Mouse (Mus musculus) adrenal gland, postnatal 4 days (tissue): ENCODE measurements around the gene Pyroxd1. TPM values are rescaled to one million over a fixed set of nuclear protein-coding genes. Genes with fewer than 3 reads are reported as not detected.

ENCODE experiments used
- DNase-seq, 2 experiments: peaks; one replicate each; pipeline ENCODE4 v3.0.0; 2021 to 2022; ENCODE audit warnings: low spot score in 2 of 2, mixed read lengths in 2 of 2
- total RNA-seq, 2 experiments: library from RNA; stranded (reverse); gene quantifications; 2 replicates each; pipeline ENCODE4 v1.2.3; 2021

Gene Pyroxd1
- total RNA-seq, 2 experiments from 2014 or later = 17.8 to 18.8 TPM

DNA sequence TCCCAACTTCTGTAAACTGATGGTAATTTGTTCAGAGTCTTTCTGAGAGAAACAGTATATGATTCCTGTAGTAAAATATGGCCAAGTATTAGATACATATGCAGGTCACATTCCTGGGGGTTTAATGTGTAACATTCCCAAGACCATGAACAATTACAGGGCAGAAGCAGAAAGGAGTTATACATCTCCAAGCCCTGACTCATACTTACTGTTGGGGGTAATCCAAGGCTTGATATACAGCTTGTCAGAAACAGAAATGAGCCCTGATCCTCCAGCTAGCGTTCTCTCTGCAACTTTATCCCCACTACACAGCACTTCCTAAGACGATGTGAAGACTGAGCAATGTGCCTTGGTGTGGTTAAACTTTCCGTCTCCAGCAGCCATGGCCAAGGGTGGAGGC is 22.1 kb downstream of the Pyroxd1 start:
- DNase-seq = no peak

DNA sequence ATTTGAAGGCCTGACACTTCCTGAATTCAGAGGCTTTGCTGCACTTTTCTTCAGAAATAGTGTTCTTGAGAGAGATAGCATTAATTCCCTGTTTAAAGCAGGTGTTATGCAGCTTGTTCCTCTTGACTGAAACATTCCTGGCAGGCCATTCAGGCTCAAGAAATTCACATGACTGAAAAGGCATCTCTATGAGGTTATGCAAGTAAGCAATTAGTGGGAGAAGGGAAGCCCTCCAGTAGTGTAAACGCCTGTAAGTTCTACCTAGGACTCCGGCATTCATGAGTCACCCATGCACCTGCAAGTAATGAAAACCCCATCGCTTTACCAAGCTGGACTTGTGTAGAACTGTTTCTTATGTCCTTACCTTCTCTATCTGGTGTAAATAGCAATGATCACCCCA is 24.1 kb downstream of the Pyroxd1 start:
- no peak for DNase-seq

DNA sequence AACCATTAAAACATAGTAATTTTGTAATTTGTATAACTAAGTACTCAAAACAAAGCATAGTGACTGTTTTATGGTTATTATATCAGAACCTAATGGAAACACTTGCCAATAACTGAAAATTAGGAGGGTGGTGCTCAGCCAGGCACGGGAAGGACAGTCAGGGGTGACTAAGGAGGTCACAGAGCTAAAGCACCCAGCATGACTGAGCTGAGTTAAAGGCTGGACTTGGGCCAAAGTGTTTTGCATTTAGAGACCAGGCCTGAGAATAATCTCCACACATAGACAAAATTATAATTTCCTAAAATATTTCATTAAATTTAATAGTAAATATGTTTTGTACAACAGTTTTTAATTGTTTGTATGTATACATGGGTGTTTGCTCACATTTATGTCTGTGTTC is 31.6 kb downstream of the Pyroxd1 start:
- DNase-seq = no peak

DNA sequence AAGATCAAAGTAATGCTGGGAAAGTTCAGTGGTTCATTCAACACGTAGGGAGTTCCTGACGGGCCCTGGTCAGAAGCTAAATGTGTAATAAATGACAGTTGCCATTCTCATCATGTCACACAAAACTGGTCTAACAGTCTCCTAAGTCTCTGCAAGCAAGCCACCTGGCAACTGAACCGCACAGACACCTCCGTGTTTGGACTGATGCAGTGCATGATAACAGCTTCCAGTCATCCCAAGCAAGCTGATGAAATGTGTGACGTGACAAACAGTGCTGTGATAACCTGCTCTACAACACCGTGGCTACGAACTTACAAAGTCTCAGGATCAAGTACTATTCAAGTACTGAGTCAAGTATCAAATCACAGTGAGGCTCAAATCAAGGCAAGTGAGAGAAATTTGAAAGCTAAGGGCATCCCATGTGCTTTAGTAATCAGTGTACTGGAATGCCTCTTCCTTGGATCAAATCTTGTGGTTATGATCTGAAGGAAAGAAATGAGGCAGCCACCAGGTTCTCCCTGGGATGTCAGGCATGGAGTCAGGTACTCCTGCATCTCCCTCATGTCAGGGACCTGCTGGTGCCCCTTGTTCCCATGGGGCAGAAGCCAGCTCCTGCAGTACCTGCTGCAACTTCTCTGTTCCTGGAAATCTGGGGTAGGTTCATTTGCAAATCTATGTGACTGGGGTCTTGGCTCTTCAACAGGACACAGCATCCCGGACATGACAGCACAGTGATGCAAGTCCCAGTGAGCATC is 33.3 kb downstream of the Pyroxd1 start:
- DNase-seq = no peak

DNA sequence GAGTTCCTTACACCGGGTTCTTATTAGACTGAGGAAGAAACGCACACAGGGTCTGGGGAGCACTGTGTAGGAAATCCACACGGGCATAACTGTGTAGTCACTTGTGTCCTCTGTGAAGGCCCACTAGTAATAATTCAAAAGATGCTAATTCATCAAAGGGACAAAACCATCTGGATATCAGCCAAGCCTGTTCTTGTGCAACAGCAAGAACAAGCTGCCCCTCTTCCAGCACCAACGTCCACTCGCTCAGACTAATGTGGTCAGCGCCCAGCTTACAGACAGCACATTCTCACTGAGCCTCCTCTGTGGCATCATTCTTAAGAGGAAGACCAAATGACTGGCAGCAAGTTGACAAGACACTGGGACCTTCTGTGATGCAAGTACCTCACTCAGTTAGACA is 34.5 kb downstream of the Pyroxd1 start:
- DNase-seq = no peak

DNA sequence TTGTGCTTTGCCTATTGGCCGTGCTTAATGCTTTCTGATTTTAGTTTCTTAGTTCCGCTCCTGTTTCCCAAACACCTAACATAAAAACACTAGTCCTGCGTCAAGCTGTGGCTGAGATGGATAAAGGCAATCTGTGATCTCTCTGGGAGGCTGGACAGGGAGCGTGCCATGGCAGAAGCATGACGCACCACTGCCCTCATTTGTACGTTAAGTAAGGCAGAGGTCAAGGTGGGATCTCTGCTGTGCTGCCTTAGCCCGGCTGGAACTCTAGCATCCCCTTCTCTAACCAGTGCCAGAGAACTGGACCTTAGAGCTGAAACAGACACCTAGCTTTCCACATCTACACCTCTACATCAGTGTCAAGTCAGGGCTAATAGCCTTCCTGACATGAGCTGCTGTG is 36.2 kb downstream of the Pyroxd1 start:
- DNase-seq = no peak

DNA sequence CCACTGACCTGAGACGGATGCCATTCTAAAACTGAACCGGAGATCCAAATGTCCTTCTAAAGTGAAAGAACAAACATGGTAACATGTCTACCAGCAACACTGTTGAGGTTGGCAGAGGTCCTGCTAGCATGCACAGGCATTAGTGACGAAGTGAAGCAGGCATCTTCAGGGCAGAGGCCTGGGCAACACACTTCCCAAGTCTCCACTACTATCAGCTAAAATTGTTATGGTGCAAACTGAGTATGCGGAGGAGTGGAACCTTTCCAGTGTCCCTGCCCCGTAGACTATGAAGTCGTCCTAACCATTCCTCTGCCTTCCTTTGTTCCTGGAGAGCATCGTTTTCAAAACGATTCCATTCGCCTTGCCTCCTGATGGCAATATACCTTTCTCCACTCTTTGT is 39.1 kb downstream of the Pyroxd1 start:
- DNase-seq = no peak

DNA sequence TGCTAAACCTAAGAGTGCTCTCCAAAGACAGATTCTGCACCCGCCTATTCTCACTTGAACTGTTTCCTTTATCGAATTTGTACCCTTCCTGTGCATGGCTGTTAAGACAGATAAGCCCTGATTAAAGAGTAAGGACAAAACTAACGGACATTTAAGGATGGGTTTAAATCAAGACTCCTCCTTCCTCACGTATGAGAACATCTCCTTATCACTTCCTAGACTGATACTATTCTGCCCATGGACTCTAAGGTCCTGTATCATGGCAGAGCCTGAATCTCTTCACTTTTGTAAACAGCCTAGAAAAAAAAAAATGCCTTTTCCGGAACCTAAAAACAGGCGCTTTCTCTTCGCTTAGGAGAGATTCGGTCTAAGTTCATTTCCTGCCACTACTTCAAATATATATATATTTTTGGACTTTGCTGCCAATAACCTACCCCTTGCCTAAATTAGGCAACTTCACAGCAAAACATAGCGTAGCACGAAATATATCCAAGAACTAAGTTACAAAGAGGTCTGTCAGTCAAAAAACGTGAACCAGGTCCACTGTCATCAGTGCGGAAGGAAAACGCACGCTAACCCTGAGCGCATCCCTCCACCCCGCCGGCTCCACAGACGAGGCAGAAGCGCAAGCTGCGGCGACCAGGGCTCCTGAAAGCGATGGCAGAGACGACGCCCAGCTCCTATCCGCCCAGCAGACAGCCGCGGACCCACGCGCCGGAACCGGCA is 41.0 kb downstream of the Pyroxd1 start:
- no peak for DNase-seq

DNA sequence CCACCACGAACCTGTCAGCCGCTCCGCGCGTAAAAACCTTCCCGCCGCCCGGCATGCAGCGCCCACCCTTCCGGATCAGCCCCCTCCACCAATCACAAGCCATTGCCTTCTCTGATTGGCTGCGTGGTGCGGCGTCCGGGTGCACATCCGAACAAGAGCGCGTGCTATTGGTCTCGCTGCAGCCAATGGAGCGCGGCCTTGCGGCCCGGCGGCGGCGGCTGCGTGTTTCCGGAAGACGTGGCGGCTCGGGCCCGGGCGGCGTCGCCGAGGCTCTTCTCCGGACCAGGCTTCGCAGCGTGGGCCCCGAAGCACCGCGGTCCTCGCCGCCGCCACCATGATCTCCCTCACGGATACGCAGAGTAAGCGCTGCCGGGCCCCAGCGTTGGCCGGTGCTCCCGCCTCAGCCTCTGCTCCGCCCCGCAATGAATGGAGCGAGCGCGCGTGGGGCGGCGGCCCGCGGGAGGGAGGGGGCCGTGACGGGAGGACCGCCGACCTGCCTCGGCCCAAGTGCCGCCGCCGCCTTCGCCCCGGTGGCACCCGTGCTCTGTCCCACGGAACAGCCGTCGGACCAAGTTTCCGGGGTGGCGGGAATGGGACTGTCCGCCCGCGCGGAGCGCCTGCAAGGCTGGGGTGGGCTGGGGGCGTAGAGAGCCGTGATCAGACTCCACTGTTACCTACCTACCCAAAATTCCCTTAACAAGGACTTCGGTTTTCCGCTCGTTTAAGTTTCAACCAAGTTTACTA is 41.7 kb downstream of the Pyroxd1 start, which contains the start of the genes Recql and Golt1b:
TSS of gene Recql (minus strand) at position 77 of the 744 bp plus-strand sequence.
TSS of gene Golt1b (plus strand) at position 211 of the 744 bp plus-strand sequence.
- peak; percentile 95 to 98 for DNase-seq

DNA sequence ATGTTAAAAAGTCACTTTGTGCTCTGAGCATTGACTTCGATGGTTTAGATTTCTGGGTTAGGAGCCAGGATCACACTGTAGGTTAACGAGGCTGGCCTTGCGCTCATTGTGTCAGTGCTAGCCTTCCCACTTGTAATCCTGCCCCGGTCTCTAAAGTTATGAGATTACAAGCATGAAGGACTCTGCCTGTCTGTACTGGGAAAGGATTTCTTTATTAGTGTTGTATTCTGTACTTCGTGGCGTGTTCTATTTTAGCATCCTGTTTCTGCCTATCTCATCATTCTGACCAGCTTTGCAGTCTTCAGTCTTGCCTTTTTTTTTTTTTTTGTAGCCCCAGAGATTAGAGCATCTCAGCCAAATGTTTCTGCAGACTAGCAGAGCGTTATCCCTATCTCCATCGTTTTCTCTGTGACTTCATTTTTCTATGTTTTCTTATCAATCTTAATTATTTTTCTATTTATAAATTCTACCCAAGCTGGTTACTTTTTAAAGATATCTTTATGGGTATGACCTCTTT is 42.4 kb downstream of the Pyroxd1 start:
- no peak for DNase-seq

DNA sequence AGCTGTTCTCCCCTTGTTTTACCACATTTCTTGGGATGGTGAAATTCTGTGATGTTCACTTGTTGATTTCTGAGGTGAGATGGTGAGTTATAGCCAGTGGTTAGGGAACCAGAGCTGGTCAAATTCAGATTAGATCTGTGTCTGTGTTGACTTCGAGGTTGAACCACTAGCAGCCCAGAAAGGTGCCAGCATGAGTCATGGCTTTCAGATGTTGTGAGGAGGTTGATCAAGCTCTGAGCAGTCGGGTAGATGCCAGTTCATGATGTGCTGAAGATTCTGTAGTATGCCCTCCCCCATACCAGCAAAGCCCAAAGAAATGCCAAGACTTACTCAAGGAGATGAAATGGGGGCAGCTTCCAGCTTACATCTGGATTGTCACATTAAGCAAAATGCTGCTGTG is 43.6 kb downstream of the Pyroxd1 start:
- no peak for DNase-seq

DNA sequence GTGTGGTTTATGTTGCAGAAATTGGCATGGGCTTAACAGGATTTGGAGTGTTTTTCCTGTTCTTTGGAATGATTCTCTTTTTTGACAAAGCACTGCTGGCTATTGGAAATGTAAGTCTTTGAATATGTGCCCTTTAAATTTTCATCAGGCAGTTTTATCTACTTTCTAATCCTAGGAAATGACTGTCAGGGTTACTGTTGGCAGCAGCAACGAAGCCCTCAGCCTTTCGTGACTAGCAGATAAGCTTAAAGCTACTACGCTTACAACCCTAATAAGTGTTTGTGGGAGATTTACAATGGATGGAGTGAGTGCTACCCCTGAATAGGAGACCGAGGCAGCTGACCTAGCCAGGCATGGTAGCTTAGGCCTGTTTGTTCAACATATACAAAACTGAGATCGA is 46.9 kb downstream of the Pyroxd1 start:
- no peak for DNase-seq

DNA sequence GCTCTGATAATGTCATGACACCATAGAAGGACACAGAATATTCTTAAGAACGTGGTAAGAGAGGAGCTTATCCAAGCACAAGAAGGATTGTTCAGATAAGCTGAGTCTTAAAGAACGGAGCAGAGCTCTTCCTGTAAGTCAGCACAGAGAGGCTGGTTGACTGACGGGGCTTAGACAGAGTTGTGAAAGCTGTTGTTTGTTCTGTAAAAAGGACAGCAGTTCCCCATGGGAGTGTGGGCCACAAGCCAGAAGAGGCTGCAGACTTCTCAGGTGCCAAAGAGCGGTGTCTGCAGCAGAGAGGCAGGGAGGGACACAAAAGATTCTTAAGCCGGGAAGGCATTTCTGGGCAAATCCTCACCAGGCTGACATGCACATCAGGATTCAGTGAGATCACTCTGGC is 49.2 kb downstream of the Pyroxd1 start:
- DNase-seq = no peak

DNA sequence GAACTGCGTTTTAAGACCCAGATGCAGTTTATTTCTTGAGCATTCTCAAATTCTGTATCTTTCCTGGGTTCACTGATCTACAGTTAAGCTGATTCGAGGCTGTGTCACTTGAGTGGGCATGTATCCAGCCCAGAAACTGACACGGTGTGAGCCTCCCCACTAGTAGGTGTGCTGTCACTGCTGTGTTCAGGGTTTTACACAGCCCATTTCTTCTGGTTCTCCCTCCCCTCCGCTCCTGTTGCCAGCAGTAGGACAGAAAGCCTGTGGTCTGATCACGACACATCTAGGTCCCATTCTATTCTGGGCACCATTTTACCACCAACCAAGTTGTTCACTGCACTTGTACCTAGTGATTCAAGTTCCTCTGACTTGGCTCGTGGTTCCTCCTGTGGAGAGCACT is 50.3 kb downstream of the Pyroxd1 start:
- DNase-seq = no peak

DNA sequence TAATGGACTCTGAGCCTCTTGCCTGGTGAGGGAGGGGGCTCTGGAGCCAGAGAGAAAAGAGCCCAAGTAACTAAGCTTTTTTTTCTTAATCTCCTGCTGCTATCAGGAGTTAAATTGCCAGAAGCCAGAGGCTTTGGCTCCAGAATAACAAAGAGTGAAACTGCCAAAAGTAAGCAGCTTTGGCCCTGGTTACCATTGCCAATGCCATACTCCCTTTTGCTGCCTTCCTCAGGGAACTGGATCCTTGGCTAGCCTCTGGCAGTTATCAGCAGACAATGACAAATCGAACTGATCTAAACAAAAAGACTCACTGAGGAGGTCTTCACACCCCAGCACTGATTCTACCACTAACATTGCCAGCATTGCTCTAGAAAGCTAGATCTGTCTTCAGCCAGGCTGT is 65.7 kb downstream of the Pyroxd1 start:
- DNase-seq = no peak

Other genes with a start within 250 kb of the Pyroxd1 start
- gene Slco1a6, start 137.1 kb upstream of the Pyroxd1 start, total RNA-seq = 1 to 10 TPM; 2.4 to 4.8 TPM
- 10 to 100 TPM in 1 of 2 experiments, not detected in 1; 67.7 TPM for gene Iapp, start 47.2 kb upstream of the Pyroxd1 start, total RNA-seq
- not detected for gene Slco1a5, start 22.7 kb upstream of the Pyroxd1 start, total RNA-seq
- 10 to 100 TPM; 18.1 to 22.9 TPM for gene Recql, start 41.4 kb downstream of the Pyroxd1 start, total RNA-seq
- 10 to 100 TPM; 31.2 to 37.5 TPM for gene Golt1b, start 41.6 kb downstream of the Pyroxd1 start, total RNA-seq
- gene Spx, start 67.8 kb downstream of the Pyroxd1 start, total RNA-seq = under 1 TPM; 0.20 to 0.36 TPM
- gene Gys2, start 127.5 kb downstream of the Pyroxd1 start, total RNA-seq = 10 to 100 TPM in 1 of 2 experiments, under 1 TPM in 1; 0.50 to 13.2 TPM
- 100 to 1,000 TPM; 148 to 257 TPM for gene Ldhb, start 162.3 kb downstream of the Pyroxd1 start, total RNA-seq
- 10 to 100 TPM; 16.5 to 16.8 TPM for gene Kcnj8, start 226.0 kb downstream of the Pyroxd1 start, total RNA-seq